Mouse (Mus musculus) bone marrow macrophage, adult 2 months (primary cell): ENCODE data around the gene Afap1.

Experiments used
- CTCF ChIP-seq: IDR thresholded peaks from 2 replicates; pipeline ENCODE4 v1.5.1; 2012; ENCODE audit warnings: low read depth, mild to moderate bottlenecking, low read length, moderate library complexity
- POLR2A ChIP-seq: IDR thresholded peaks from 2 replicates; pipeline ENCODE4 v1.6.1; 2012; ENCODE audit warnings: mild to moderate bottlenecking, low read depth, low read length, borderline replicate concordance

- TF ChIP-seq CTCF (no peak), POLR2A (no peak)
Observed at GRCm38 (mm10) chr5:35923448-35923847, 30.3 kb downstream of the Afap1 start.
